Mouse (Mus musculus) heart, embryonic 11.5 days (tissue): Measurements from ENCODE around the gene E130116L18Rik. TPM values are rescaled to one million over a fixed set of nuclear protein-coding genes. Genes with fewer than 3 reads are reported as not detected.
"Not testable (repeated sequence)": the region's sequence is repeated elsewhere in the genome, so short reads cannot be mapped to it uniquely, and the experiment has no call there.

Experiments used
- ATAC-seq: fragments of 200-750 bp; cut with Nextera tagmentation; replicated peaks from 2 replicates; pipeline ENCODE4 v1.8.0; 2017; ENCODE audit warnings: moderate library complexity; ENCODE audit not compliant: insufficient number of reproducible peaks, low FRiP score, low TSS enrichment
- H3K27ac ChIP-seq: fragments of 300-500 bp; sonication (generic); 2 replicates; pipeline ENCODE4 v1.5.1; 2014; ENCODE audit warnings: mild to moderate bottlenecking, low read depth, low read length
- H3K27me3 ChIP-seq: fragments of 300-500 bp; sonication (generic); 2 replicates; pipeline ENCODE4 v1.6.1; 2014; ENCODE audit warnings: mild to moderate bottlenecking, low read length, mixed read lengths; ENCODE audit not compliant: control insufficient read depth, insufficient read depth
- H3K36me3 ChIP-seq: fragments of 300-500 bp; sonication (generic); 2 replicates; pipeline ENCODE4 v1.6.1; 2014; ENCODE audit warnings: mild to moderate bottlenecking, low read length, moderate library complexity, mixed read lengths; ENCODE audit not compliant: control insufficient read depth, insufficient read depth
- H3K4me1 ChIP-seq: fragments of 300-500 bp; sonication (generic); 2 replicates; pipeline ENCODE4 v1.6.1; 2014; ENCODE audit warnings: low read length; ENCODE audit not compliant: control insufficient read depth, insufficient read depth
- H3K4me2 ChIP-seq: fragments of 300-500 bp; sonication (generic); 2 replicates; pipeline ENCODE4 v1.6.1; 2014; ENCODE audit warnings: mild to moderate bottlenecking, moderate library complexity
- H3K4me3 ChIP-seq: fragments of 300-500 bp; sonication (generic); 2 replicates; pipeline ENCODE4 v1.5.1; 2014; ENCODE audit warnings: low read depth, low read length
- H3K9ac ChIP-seq: fragments of 300-500 bp; sonication (generic); 2 replicates; pipeline ENCODE4 v1.6.1; 2014; ENCODE audit warnings: mild to moderate bottlenecking, low read depth, low read length, moderate library complexity
- H3K9me3 ChIP-seq: fragments of 300-500 bp; sonication (generic); replicated peaks from 2 replicates; pipeline ENCODE4 v1.6.1; 2016; ENCODE audit warnings: low read length; ENCODE audit not compliant: control insufficient read depth
- WGBS: fragments of 180-500 bp; shearing (Covaris S2); extraction: QIAGEN DNeasy Blood & Tissue Kit; methylation state at CpG from one replicate; pipeline ENCODE4 v1.1.7; 2014; ENCODE audit not compliant: insufficient replicate concordance; 5-methylcytosine and 5-hydroxymethylcytosine counted together
- polyA plus RNA-seq: library from polyadenylated mRNA; unstranded; fragments of >200 nt; fragmentation: Nextera tagmentation; extraction: Ambion mirVana; gene quantifications from 2 replicates; pipeline ENCODE4 v1.2.1, GENCODE M21; 2014

E130116L18Rik gene
- polyA plus RNA-seq, 1 experiment from 2014 or later, result not detected

DNA sequence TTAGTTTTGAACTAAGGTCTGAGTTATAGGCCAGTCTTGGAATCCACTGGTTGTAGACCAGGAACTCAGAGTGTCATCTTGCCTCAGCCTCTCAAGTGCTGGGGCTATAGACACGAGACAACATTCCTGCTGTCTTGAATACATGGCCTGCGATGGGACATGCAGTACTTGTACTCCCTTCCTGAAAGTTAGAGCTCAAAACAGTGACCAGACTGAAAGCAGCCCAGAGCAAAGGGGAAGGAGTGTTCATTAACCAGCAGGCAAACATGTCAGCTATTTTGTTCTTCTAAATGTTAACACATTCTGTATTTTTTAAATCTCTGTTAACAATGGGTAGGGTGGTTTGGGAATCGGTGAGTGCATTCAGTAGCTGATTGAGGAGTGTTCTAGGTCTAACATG lies 24.1 kb upstream of the E130116L18Rik start:
- Histone ChIP-seq H3K4me2 (no peak overlapping the region), H3K4me3 (no peak overlapping the region), H3K27ac (no peak overlapping the region), H3K27me3 (no peaks in the 10 kb centered on the region), H3K4me1 (no peaks in the 10 kb centered on the region), H3K9me3 (no peaks in the 10 kb centered on the region), H3K36me3 (peaks cover 19% of the 10 kb centered on the region), H3K9ac (no peak overlapping the region)
- no peak for ATAC-seq
- 73% methylated on average over 3 of the region's 3 CpGs for WGBS

DNA sequence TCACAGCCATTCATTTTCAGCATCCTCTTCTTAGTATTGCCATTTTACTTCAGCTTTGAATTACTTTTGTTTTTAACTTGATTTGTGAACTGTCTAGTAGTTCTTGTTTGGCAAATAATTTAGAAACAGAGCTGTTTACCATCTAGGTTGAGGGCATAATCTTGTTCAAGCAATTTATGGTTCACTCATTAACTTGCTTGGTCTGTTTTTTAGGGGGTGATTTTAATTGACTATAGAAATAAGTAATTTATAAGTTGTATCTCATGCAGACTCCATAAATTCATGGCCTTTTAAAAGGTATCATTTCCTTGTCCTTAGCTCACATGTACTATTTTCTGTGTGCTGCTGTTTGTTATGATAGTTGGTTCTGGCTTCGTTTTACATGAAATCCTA lies 23.5 kb upstream of the E130116L18Rik start:
- no peak overlapping the region for H3K4me2 ChIP-seq
- WGBS, result 69% methylated on average over 1 of the region's 1 CpGs
- no peak overlapping the region for H3K9ac ChIP-seq
- no peak overlapping the region for H3K27ac ChIP-seq
- H3K4me3 ChIP-seq, result no peak overlapping the region
- no peaks in the 10 kb centered on the region for H3K4me1 ChIP-seq
- no peak for ATAC-seq
- H3K9me3 ChIP-seq, result no peaks in the 10 kb centered on the region
- H3K36me3 ChIP-seq, result peaks cover 15% of the 10 kb centered on the region
- H3K27me3 ChIP-seq, result no peaks in the 10 kb centered on the region

DNA sequence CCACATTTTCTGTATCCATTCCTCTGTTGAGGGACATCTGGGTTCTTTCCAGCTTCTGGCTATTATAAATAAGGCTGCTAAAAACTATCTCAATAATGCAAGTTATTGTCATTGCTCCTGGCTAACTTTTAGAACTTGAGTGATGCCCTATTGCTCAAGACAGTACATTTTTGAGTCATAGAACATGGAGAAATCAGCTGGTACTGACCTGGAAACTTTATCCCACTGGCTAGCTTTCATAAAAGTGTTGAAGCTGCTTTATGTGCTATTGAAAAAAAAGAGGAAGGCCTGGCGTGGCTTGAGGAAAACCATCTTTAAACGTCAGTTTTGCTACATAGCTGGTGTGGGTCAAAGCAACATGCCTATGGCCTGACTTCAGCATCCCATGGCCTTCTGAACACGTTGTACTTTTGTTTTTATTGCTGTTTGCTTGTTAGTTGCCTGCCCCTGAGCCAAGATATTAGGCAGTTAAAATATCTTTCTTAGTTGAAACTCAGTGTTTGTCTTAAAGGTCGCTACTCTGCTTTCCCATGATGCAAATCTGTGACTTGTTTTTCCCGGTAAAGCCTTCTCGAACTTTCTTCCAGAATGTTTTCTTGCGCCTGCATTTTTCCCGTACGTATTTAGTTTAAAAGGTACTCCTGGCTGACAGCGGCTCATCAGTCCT lies 23.0 kb upstream of the E130116L18Rik start:
- H3K27ac ChIP-seq, result no peak overlapping the region
- ATAC-seq, result no peak
- H3K4me2 ChIP-seq, result no peak overlapping the region
- WGBS, result 83% methylated on average over 10 of the region's 10 CpGs
- H3K4me3 ChIP-seq, result no peak overlapping the region
- peaks cover 10% of the 10 kb centered on the region for H3K36me3 ChIP-seq
- H3K9ac ChIP-seq, result no peak overlapping the region
- H3K9me3 ChIP-seq, result no peaks in the 10 kb centered on the region
- H3K4me1 ChIP-seq, result no peaks in the 10 kb centered on the region
- H3K27me3 ChIP-seq, result no peaks in the 10 kb centered on the region

DNA sequence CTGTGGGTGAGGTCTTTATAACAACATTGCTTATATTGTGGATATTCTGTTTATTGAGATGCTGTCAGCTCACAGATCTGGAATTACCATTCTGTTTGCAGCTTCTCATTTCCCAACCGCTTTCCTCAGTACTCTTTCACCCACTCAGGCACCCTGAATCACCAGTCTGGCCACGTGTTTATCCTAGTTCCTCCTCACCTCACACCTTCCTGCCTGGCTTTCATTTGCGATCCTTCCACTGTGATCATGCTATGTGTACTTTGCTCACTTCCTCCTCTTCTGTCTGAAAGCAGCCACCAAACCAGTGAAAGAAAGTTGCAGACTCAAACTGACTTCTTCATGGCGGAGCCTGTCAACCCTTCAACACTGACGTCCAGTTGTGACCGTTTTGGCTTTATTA lies 20.1 kb upstream of the E130116L18Rik start:
- no peaks in the 10 kb centered on the region for H3K4me1 ChIP-seq
- no peak overlapping the region for H3K4me3 ChIP-seq
- peaks cover 3% of the 10 kb centered on the region; the same call in 1 of the 2 replicates for H3K36me3 ChIP-seq
- no peak overlapping the region for H3K4me2 ChIP-seq
- no peak overlapping the region for H3K27ac ChIP-seq
- no peaks in the 10 kb centered on the region for H3K9me3 ChIP-seq
- WGBS, result 89% methylated on average over 6 of the region's 6 CpGs
- H3K9ac ChIP-seq, result no peak overlapping the region
- H3K27me3 ChIP-seq, result no peaks in the 10 kb centered on the region
- ATAC-seq, result no peak

DNA sequence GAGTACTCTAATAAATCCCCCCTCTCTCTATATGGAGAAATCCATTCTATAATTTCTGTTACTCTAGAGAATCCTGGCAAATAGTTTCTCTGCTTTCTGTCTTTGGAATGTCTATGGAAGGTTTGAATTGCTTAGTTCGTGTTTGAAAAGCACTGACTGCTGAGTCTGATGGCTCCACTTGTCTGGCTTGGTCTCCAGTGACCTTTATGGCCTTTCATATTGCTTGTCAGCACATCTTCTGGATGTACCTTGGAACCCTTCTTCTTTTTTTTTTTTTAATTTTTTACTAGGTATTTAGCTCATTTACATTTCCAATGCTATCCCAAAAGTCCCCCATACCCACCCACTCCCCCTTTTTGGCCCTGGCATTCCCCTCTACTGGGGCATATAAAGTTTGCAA lies 1.4 kb upstream of the E130116L18Rik start:
- 88% methylated on average over 1 of the region's 1 CpGs for WGBS
- ATAC-seq, result not testable (repeated sequence)

DNA sequence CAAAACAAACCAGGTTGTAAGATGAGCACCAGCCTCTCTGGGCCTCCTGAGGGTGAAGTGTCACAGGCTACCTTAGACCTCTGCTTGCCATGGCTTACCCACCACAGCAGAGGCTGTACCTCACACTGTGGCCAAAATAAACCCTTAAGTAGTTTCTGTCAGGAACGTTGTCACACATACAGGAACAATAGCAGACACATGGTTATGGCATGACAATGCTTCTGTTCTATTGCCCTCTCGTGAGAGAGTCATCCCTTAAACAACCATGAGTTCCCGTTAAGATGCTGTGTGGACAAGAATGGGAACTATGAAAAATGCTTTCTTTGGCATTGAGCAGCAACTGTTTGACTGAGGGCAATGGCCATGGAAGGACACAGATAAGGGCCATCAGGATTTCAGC lies 1.3 kb downstream of the E130116L18Rik start, which contains the start of gene Galnt11:
Gene Galnt11, plus strand, starts transcription at position 301 of the 400 bp plus-strand sequence.
- no peak for ATAC-seq
- H3K36me3 ChIP-seq, result no peaks in the 10 kb centered on the region
- peak within 1 kb of the TSS; percentile 62 for H3K4me2 ChIP-seq
- H3K4me1 ChIP-seq, result peaks cover 5% of the 10 kb centered on the region; the same call in 1 of the 2 replicates
- no peaks in the 10 kb centered on the region for H3K9me3 ChIP-seq
- WGBS, result 76% methylated on average over 3 of the region's 3 CpGs
- peak within 1 kb of the TSS; percentile 81 for H3K9ac ChIP-seq
- H3K4me3 ChIP-seq, result peak within 1 kb of the TSS; percentile 73
- H3K27me3 ChIP-seq, result no peaks in the 10 kb centered on the region
- peak within 1 kb of the TSS; percentile 54 for H3K27ac ChIP-seq

More for the DNA sequence above, 1.4 kb upstream of the E130116L18Rik start:
- not testable (repeated sequence) for H3K27ac ChIP-seq, H3K4me3 ChIP-seq, H3K4me1 ChIP-seq, H3K9me3 ChIP-seq, H3K36me3 ChIP-seq, H3K9ac ChIP-seq, H3K27me3 ChIP-seq, H3K4me2 ChIP-seq

DNA sequence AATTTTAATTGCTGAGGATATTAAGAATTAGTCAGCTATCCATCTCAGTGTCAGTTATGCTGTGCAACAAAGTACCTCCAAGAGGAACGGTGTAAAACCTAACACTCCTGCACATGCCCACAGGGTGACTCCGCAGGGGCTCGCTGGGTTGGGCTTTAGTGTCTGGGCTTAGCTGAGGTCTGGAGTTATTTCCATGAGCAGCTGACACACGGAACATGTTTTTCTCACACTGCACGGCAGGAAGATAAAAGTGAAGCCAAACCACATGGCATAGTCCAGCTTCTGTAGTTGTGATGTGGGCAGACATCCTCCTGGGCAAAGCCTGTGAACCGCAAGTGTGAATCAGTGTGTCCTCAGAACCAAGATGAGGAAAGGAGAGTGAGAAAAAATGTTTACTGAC lies 7.9 kb downstream of the E130116L18Rik start:
- no peaks in the 10 kb centered on the region for H3K27me3 ChIP-seq
- H3K9me3 ChIP-seq, result no peaks in the 10 kb centered on the region
- no peak overlapping the region for H3K27ac ChIP-seq
- no peaks in the 10 kb centered on the region for H3K4me1 ChIP-seq
- H3K4me2 ChIP-seq, result no peak overlapping the region
- H3K9ac ChIP-seq, result no peak overlapping the region
- no peak for ATAC-seq
- H3K4me3 ChIP-seq, result no peak overlapping the region
- WGBS, result 76% methylated on average over 6 of the region's 6 CpGs
- H3K36me3 ChIP-seq, result no peaks in the 10 kb centered on the region

DNA sequence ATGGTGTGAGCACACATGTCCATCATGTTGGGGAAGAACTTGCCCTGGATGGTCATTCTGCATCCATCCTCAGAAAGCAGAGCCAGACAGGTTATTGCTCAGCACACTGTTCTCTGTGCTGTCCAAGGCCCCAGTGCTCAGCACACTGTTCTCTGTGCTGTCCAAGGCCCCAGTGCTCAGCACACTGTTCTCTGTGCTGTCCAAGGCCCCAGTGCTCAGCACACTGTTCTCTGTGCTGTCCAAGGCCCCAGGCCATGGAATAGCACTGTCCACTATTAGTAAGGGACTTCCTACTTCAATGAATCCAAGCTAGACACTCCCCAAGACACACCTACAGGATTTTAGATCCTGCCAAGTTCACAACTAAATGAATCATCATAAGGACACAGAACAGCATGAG lies 9.7 kb downstream of the E130116L18Rik start:
- not testable (repeated sequence) for H3K9me3 ChIP-seq, H3K36me3 ChIP-seq, H3K4me2 ChIP-seq, H3K27me3 ChIP-seq, H3K4me1 ChIP-seq, H3K4me3 ChIP-seq, H3K27ac ChIP-seq, ATAC-seq, H3K9ac ChIP-seq

DNA sequence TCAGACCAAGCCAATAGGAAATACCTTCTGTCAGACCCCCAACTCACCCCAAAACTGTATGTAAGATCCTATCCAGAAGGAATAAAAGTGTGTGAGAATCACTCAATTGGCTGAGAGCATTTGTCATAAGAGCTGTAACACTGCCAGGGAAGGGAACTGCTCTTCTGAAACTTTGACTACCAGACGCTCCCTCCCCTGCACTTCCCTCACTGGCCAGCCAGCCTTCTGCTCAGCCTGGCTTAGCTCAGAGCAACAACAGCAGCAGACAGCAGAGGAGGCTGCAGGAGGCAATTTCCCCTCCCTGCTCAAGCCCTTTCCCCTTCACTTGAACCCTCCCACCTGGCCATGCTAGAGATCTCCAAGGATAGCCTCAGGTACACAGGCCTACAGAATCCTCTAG lies 11.1 kb downstream of the E130116L18Rik start:
- no peak overlapping the region for H3K27ac ChIP-seq
- H3K27me3 ChIP-seq, result no peaks in the 10 kb centered on the region
- no peak overlapping the region for H3K4me2 ChIP-seq
- H3K4me3 ChIP-seq, result no peak overlapping the region
- WGBS, result 56% methylated on average over 1 of the region's 1 CpGs
- H3K36me3 ChIP-seq, result no peaks in the 10 kb centered on the region
- ATAC-seq, result no peak
- no peak overlapping the region for H3K9ac ChIP-seq
- no peaks in the 10 kb centered on the region for H3K4me1 ChIP-seq
- H3K9me3 ChIP-seq, result no peaks in the 10 kb centered on the region
